In the genomic region with DNA sequence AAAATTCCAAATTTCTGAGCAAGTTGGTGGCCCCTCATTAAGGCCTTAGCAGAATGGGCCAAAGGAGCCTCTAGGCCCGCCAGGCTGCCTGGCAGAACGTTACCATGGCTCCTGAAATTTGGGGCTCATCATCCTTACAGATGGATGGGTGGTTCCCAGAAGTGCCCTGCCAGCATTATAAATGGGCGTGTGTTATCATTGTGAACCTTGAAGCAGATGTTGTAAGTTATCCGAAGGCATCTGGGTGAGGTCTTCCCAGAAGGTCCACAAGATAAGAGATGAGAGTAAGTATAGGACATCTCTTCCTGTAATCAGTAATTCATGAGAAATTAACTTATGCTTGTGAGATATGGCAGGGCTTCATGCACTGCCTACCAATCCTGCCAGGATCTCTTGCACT, we compare ENCODE assay signal across 24 mouse cellular contexts. TPM values are rescaled to one million over a fixed set of nuclear protein-coding genes. Genes with fewer than 3 reads are reported as not detected.
DNase-seq lines count a peak whose midpoint lies in the region; ATAC-seq and TF ChIP-seq lines count a peak whose summit lies in the region.
"Had no signal": no experiment of that assay in that cellular context is flagged by ENCODE, and none has a peak within 500 bp of the region (broad histone marks: within the 10 kb centered on the region; RNA-seq: fewer than 3 reads in every experiment).

No protein-coding gene starts in this region.

- H3K27ac ChIP-seq in liver, postnatal 0 days (ENCODE audit: low read depth) = no peak overlapping the region
- no peak overlapping the region for H3K27ac ChIP-seq in liver, embryonic 13.5 days
- no peak overlapping the region for H3K27ac ChIP-seq in limb, embryonic 10.5 days
- H3K27ac ChIP-seq: embryonic facial prominence, embryonic 10.5 days; embryonic facial prominence, embryonic 12.5 days; forebrain, embryonic 13.5 days; forebrain, embryonic 15.5 days had no signal

- H3K27me3 ChIP-seq in liver, postnatal 0 days (ENCODE audit: insufficient read depth, low read length) = no peaks in the 10 kb centered on the region
- no peaks in the 10 kb centered on the region for H3K27me3 ChIP-seq in G1E (ENCODE audit: insufficient read depth, low read length)
- H3K27me3 ChIP-seq in liver, embryonic 13.5 days = peaks cover 3% of the 10 kb centered on the region; the same call in 1 of the 2 replicates
- no peaks in the 10 kb centered on the region for H3K27me3 ChIP-seq in limb, embryonic 10.5 days (ENCODE audit: low read depth, poor library complexity, severe bottlenecking)
- H3K27me3 ChIP-seq: embryonic facial prominence, embryonic 12.5 days; forebrain, embryonic 13.5 days; forebrain, embryonic 15.5 days; Patski had no signal

- H3K4me1 ChIP-seq in liver, postnatal 0 days (ENCODE audit: insufficient read depth) = no peaks in the 10 kb centered on the region
- peaks cover 9% of the 10 kb centered on the region; the same call in 1 of the 2 replicates for H3K4me1 ChIP-seq in G1E (ENCODE audit: insufficient read depth, low read depth, low read length)
- peaks cover 7% of the 10 kb centered on the region; the same call in 1 of the 2 replicates for H3K4me1 ChIP-seq in liver, embryonic 13.5 days (replicated peaks)
- H3K4me1 ChIP-seq in limb, embryonic 10.5 days = no peaks in the 10 kb centered on the region
- H3K4me1 ChIP-seq: embryonic facial prominence, embryonic 10.5 days; embryonic facial prominence, embryonic 12.5 days; forebrain, embryonic 13.5 days; forebrain, embryonic 15.5 days had no signal

- no peak overlapping the region for H3K4me3 ChIP-seq in liver, postnatal 0 days (ENCODE audit: low read depth, low read length)
- no peak overlapping the region for H3K4me3 ChIP-seq in G1E (ENCODE audit: low read depth, low read length)
- H3K4me3 ChIP-seq in liver, embryonic 13.5 days (replicated peaks) = no peak overlapping the region
- no peak overlapping the region for H3K4me3 ChIP-seq in limb, embryonic 10.5 days
- H3K4me3 ChIP-seq: embryonic facial prominence, embryonic 10.5 days; embryonic facial prominence, embryonic 12.5 days; forebrain, embryonic 13.5 days; forebrain, embryonic 15.5 days had no signal

- 60% methylated on average over 4 of the region's 4 CpGs for WGBS in liver, postnatal 0 days (ENCODE audit: insufficient replicate concordance)
- WGBS in liver, embryonic 13.5 days (ENCODE audit: insufficient replicate concordance) = 50% methylated on average over 4 of the region's 4 CpGs
- WGBS in limb, embryonic 10.5 days = 88% methylated on average over 4 of the region's 4 CpGs

- ATAC-seq in liver, postnatal 0 days = no peak
- ATAC-seq in G1E (ENCODE audit: extremely low read depth, insufficient number of reproducible peaks, low FRiP score, poor library complexity, severe bottlenecking) = peak; percentile 49
- ATAC-seq in liver, embryonic 13.5 days (ENCODE audit: low read depth) = peak; percentile 75
- ATAC-seq in granulocyte monocyte progenitor cell, adult 5-6 weeks (replicated peaks; ENCODE audit: poor library complexity, severe bottlenecking) = no peak
- ATAC-seq: activated CD4-positive, CD25-positive, alpha-beta regulatory T cell, adult 4 months; forebrain, embryonic 13.5 days; forebrain, embryonic 15.5 days; forebrain, postnatal 0 days; Patski had no signal

- H3K9me3 ChIP-seq in liver, postnatal 0 days (ENCODE audit: low read length) = 0 out of 2 replicates have a peak, but pooled peaks cover 3% of the 10 kb centered on the region
- H3K9me3 ChIP-seq in G1E (replicated peaks) = no peaks in the 10 kb centered on the region
- H3K9me3 ChIP-seq in liver, embryonic 13.5 days (replicated peaks) = no peaks in the 10 kb centered on the region
- no peaks in the 10 kb centered on the region for H3K9me3 ChIP-seq in limb, embryonic 10.5 days (replicated peaks)
- H3K9me3 ChIP-seq: embryonic facial prominence, embryonic 10.5 days; embryonic facial prominence, embryonic 12.5 days; forebrain, embryonic 13.5 days; forebrain, embryonic 15.5 days had no signal

- no peak overlapping the region for H3K4me2 ChIP-seq in liver, postnatal 0 days (ENCODE audit: low read depth, low read length)
- no peak overlapping the region for H3K4me2 ChIP-seq in liver, embryonic 13.5 days
- H3K4me2 ChIP-seq: embryonic facial prominence, embryonic 12.5 days; forebrain, embryonic 13.5 days; forebrain, embryonic 15.5 days had no signal

- TF ChIP-seq EP300 in liver, postnatal 0 days (IDR thresholded peaks at IDR 0.05; ENCODE audit: low read depth) = no peak

- DNase-seq in liver = peak; percentile 8
- no peak for DNase-seq in liver, postnatal 0 days
- no peak for DNase-seq in G1E (ENCODE audit: low spot score)
- DNase-seq in c-Kit-positive CD71-positive TER-119-negative erythroid progenitor cells, embryonic 14.5 days (ENCODE audit: low read depth) = peak; percentile 14
- DNase-seq in liver, embryonic 13.5 days = peak; percentile 2
- no peak for DNase-seq in left cerebral cortex, postnatal 14 days (ENCODE audit: low spot score in 2 of 2)
- no peak for DNase-seq in limb, embryonic 10.5 days (ENCODE audit: low spot score)
- DNase-seq: adrenal gland, adult 8-10 months; adrenal gland, postnatal 14 days; adrenal gland, postnatal 36 days; cerebellum, adult 11-12 months; cerebellum, adult 2 months; cerebellum, adult 9-10 months; cerebellum, postnatal 10 days; cerebellum, postnatal 25 days; forebrain, postnatal 0 days had no signal

- no peaks in the 10 kb centered on the region for H3K36me3 ChIP-seq in liver, postnatal 0 days (replicated peaks; ENCODE audit: insufficient read depth, low read length)
- no peaks in the 10 kb centered on the region for H3K36me3 ChIP-seq in G1E (replicated peaks)
- no peaks in the 10 kb centered on the region for H3K36me3 ChIP-seq in liver, embryonic 13.5 days
- no peaks in the 10 kb centered on the region for H3K36me3 ChIP-seq in limb, embryonic 10.5 days
- H3K36me3 ChIP-seq: embryonic facial prominence, embryonic 10.5 days; embryonic facial prominence, embryonic 12.5 days; forebrain, embryonic 15.5 days had no signal

- no peak for TF ChIP-seq CTCF in liver, postnatal 0 days (IDR thresholded peaks at IDR 0.05; ENCODE audit: low read depth)
- no peak for TF ChIP-seq CTCF in G1E (IDR thresholded peaks at IDR 0.05; ENCODE audit: low read depth, low read length)

- intact Hi-C loops in left cerebral cortex, postnatal 14 days (cut with DNase I) = no loop called here

- H3K9ac ChIP-seq in liver, postnatal 0 days (replicated peaks) = no peak overlapping the region
- H3K9ac ChIP-seq in liver, embryonic 13.5 days = no peak overlapping the region
- H3K9ac ChIP-seq: embryonic facial prominence, embryonic 12.5 days; forebrain, embryonic 13.5 days; forebrain, embryonic 15.5 days; forebrain, postnatal 0 days had no signal

RNA-seq across cellular contexts. Expression of gene Plb1, which starts 30.0 kb away (rescaled TPM):
- polyA plus RNA-seq in liver, postnatal 0 days (2015; fragmentation: Nextera tagmentation; extraction: Ambion mirVana) = 0.18 TPM in 1 of 2 replicates, not detected in the other
- total RNA-seq in G1E (2014; fragmentation: Nextera tagmentation) = 0.49 TPM in 1 of 2 replicates, not detected in the other
- 0.17 and 0.27 TPM in 2 replicates for total RNA-seq in G1E (2017)
- polyA plus RNA-seq in G1E (2012) = not detected in 2 replicates
- polyA plus RNA-seq in liver, embryonic 13.5 days (2015; fragmentation: Nextera tagmentation; extraction: Ambion mirVana) = not detected in 2 replicates
- not detected in 2 replicates for total RNA-seq in granulocyte monocyte progenitor cell, adult 5-6 weeks (2014; fragmentation: Nextera tagmentation)
- total RNA-seq in granulocyte monocyte progenitor cell, adult 5-6 weeks (2017) = not detected in 2 replicates
- total RNA-seq in left cerebral cortex, postnatal 14 days (2021) = 1 to 10 TPM; 2.7 to 6.3 TPM
- 0.15 TPM in 1 of 2 replicates, not detected in the other for polyA plus RNA-seq in limb, embryonic 10.5 days (2016; fragmentation: Nextera tagmentation; extraction: Ambion mirVana)
- total RNA-seq: adrenal gland, postnatal 14 days; adrenal gland, postnatal 36 days had no signal
- polyA plus RNA-seq: activated CD4-positive, CD25-positive, alpha-beta regulatory T cell, adult 4 months; C2C12; forebrain, embryonic 13.5 days; forebrain, embryonic 15.5 days had no signal

Comparison
In these comparisons a context has a peak if more than half of its experiments do, and no peak if none do; other contexts are left out.
1. DNase-seq: peak in liver (single experiment), c-Kit-positive CD71-positive TER-119-negative erythroid progenitor cells, embryonic 14.5 days (single experiment) and liver, embryonic 13.5 days (single experiment); none in liver, postnatal 0 days (single experiment), G1E (single experiment), left cerebral cortex, postnatal 14 days (0 of 2) and limb, embryonic 10.5 days (single experiment).
2. ATAC-seq: peak in G1E (single experiment) and liver, embryonic 13.5 days (single experiment); none in liver, postnatal 0 days (single experiment) and granulocyte monocyte progenitor cell, adult 5-6 weeks (single experiment).